Mouse (Mus musculus): ENCODE data around the gene Itsn1.
A peak's percentile ranks its signal among the peaks of the same experiment; 100 is the strongest.

Itsn1 gene

GRCm38 (mm10) chr16:91964308-91965178, 235.5 kb downstream of the Itsn1 start:
- DNase-seq = no peak

GRCm38 (mm10) chr16:91968725-91969124, 239.6 kb downstream of the Itsn1 start:
- DNase-seq = no peak

- peak; percentile 50 for DNase-seq
Observed at GRCm38 (mm10) chr16:91969516-91970031, 240.5 kb downstream of the Itsn1 start.
